Mouse (Mus musculus): ENCODE data around the gene Mpdz. TPM values are rescaled to one million over a fixed set of nuclear protein-coding genes. Genes with fewer than 3 reads are reported as not detected.

The Mpdz gene
- polyA plus RNA-seq, 1 experiment from 2014 or later, result 16.2 TPM

DNA sequence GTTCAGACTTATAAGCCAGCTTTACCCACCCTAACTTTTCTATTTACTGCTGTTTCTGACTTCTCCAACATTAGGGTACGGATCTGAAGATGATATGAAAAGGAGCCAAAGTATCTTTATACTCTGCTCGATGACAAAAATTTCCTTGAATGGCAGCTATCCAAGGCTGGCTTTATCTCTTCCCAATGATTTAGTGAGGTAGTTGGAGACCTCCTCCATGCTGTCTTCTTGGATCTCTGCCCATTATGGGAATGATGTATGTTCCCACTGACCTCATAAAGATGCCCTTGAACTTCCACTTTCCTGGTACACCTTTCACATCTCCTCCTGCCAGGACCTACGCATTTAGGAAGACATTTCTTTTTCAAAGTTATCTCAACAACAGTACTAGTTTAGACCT, 11.2 kb upstream of the Mpdz start:
- H3K27me3 ChIP-seq (ENCODE audit: control insufficient read depth, insufficient read depth, low read length), result no peaks in the 10 kb centered on the region
- no peak overlapping the region for H3K4me2 ChIP-seq (replicated peaks)
- no peak for ATAC-seq (ENCODE audit: low FRiP score)
- no peak for DNase-seq (ENCODE audit: low spot score)
- H3K27ac ChIP-seq, result no peak overlapping the region
- H3K9me3 ChIP-seq (ENCODE audit: control insufficient read depth, low read length), result no peaks in the 10 kb centered on the region
- H3K4me1 ChIP-seq (replicated peaks; ENCODE audit: control insufficient read depth, insufficient read depth, low read length), result no peaks in the 10 kb centered on the region
- 89% methylated on average over 3 of the region's 3 CpGs for WGBS
- no peaks in the 10 kb centered on the region for H3K36me3 ChIP-seq (replicated peaks; ENCODE audit: control insufficient read depth, insufficient read depth)
- no peak overlapping the region for H3K9ac ChIP-seq
- no peak overlapping the region for H3K4me3 ChIP-seq (replicated peaks; ENCODE audit: low read length)

DNA sequence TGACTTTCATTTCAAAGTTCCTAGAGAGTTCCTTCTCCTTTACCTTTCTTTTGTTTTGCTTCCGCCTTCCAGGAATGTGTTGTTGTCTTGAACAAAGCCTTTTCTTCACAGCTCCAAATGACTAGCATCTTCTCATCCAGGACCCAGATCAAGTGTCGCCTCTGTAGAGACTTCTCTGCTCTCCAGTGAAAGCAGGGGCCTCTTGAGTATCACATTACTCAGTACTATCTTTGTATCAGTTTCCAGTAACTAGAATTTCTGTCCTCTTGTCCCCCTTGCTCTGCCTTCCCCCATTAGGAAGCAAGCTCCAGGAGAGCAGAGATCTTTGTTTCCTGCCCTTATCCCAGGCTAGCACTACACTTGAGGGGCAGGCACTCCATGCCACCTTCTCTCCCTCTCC, 9.6 kb upstream of the Mpdz start:
- no peaks in the 10 kb centered on the region for H3K27me3 ChIP-seq (ENCODE audit: control insufficient read depth, insufficient read depth, low read length)
- 47% methylated on average over 2 of the region's 2 CpGs for WGBS
- no peak overlapping the region for H3K9ac ChIP-seq
- H3K4me2 ChIP-seq (replicated peaks), result no peak overlapping the region
- H3K27ac ChIP-seq, result no peak overlapping the region
- H3K4me1 ChIP-seq (replicated peaks; ENCODE audit: control insufficient read depth, insufficient read depth, low read length), result no peaks in the 10 kb centered on the region
- no peak for ATAC-seq (ENCODE audit: low FRiP score)
- H3K4me3 ChIP-seq (replicated peaks; ENCODE audit: low read length), result no peak overlapping the region
- H3K9me3 ChIP-seq (ENCODE audit: control insufficient read depth, low read length), result no peaks in the 10 kb centered on the region
- no peaks in the 10 kb centered on the region for H3K36me3 ChIP-seq (replicated peaks; ENCODE audit: control insufficient read depth, insufficient read depth)
- DNase-seq (ENCODE audit: low spot score), result no peak

DNA sequence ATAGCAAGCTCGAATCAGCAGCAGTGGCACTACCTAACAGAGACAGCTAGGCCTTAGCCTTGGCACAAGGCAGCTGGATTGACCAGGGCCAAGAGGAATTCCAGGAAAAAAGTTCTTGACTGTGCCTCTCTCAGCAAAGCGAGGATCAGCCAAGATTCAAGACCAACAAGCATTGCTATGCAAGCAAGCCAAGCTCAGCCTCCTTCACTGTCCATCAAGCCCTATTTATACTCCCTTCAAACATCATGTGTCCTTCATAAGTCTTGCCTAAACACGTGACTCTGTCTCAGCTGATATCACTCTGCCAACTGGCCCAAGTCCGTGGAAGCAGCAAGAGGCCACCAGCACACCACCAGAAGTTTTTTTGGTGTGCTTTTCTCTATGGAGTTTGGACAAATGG, 6.8 kb upstream of the Mpdz start:
- Histone ChIP-seq H3K9me3 (ENCODE audit: control insufficient read depth, low read length) (no peaks in the 10 kb centered on the region), H3K36me3 (replicated peaks; ENCODE audit: control insufficient read depth, insufficient read depth) (no peaks in the 10 kb centered on the region), H3K9ac (no peak overlapping the region), H3K27me3 (ENCODE audit: control insufficient read depth, insufficient read depth, low read length) (no peaks in the 10 kb centered on the region), H3K4me1 (replicated peaks; ENCODE audit: control insufficient read depth, insufficient read depth, low read length) (no peaks in the 10 kb centered on the region), H3K4me2 (replicated peaks) (no peak overlapping the region), H3K27ac (no peak overlapping the region), H3K4me3 (replicated peaks; ENCODE audit: low read length) (no peak overlapping the region)
- 94% methylated on average over 4 of the region's 4 CpGs for WGBS
- DNase-seq (ENCODE audit: low spot score) (no peak), ATAC-seq (ENCODE audit: low FRiP score) (no peak)

DNA sequence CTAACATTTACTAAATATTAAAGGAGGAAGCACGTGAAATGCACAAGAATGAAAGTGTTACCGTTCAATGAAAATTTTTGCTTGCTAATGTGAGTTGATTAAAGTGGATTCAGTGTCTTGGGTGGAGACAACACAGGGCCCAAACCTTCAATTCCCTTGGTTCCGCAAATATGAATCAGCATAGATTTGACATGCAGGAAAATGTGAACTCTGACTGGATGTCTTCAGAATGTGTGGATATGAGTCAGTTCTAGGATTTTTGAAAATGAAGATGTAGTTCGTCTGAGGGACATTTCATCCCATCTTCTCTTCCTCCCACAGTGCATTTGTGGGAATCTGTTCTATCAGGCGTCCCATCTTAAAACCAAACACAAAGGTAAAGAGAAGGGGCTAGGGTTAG, 951 bp upstream of the Mpdz start:
- WGBS, result 87% methylated on average over 5 of the region's 5 CpGs
- H3K27ac ChIP-seq, result no peak overlapping the region
- peak overlapping the region; percentile 84; the same call in 1 of the 2 replicates for H3K4me2 ChIP-seq (replicated peaks)
- peaks cover 5% of the 10 kb centered on the region for H3K4me1 ChIP-seq (replicated peaks; ENCODE audit: control insufficient read depth, insufficient read depth, low read length)
- no peaks in the 10 kb centered on the region for H3K9me3 ChIP-seq (ENCODE audit: control insufficient read depth, low read length)
- no peaks in the 10 kb centered on the region for H3K36me3 ChIP-seq (replicated peaks; ENCODE audit: control insufficient read depth, insufficient read depth)
- ATAC-seq (ENCODE audit: low FRiP score) (no peak), DNase-seq (ENCODE audit: low spot score) (no peak)
- H3K27me3 ChIP-seq (ENCODE audit: control insufficient read depth, insufficient read depth, low read length), result 0 out of 2 replicates have a peak, but pooled peaks cover 3% of the 10 kb centered on the region
- H3K4me3 ChIP-seq (replicated peaks; ENCODE audit: low read length), result no peak overlapping the region
- no peak overlapping the region for H3K9ac ChIP-seq

DNA sequence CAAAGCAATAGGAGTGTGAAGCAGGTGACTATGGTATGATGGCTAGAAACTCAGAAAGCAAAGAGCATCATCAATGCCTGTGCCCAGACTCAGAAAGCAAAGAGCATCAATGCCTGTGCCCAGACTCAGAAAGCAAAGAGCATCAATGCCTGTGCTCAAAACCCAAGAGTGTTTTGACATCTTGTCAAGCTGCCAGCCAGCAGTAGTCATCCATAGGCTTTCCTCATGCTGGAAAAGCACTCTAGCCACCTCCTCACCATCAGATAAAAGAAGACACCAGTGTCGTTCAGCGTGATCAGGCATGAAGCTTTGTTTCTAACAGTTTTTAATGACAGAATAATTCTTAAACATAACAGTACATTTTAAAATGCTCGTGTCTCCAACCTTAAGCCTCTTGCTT, 8.7 kb downstream of the Mpdz start:
- Histone ChIP-seq H3K9ac (no peak overlapping the region), H3K27me3 (ENCODE audit: control insufficient read depth, insufficient read depth, low read length) (no peaks in the 10 kb centered on the region), H3K36me3 (replicated peaks; ENCODE audit: control insufficient read depth, insufficient read depth) (no peaks in the 10 kb centered on the region), H3K4me3 (replicated peaks; ENCODE audit: low read length) (no peak overlapping the region), H3K9me3 (ENCODE audit: control insufficient read depth, low read length) (no peaks in the 10 kb centered on the region), H3K27ac (no peak overlapping the region), H3K4me1 (replicated peaks; ENCODE audit: control insufficient read depth, insufficient read depth, low read length) (no peaks in the 10 kb centered on the region), H3K4me2 (replicated peaks) (no peak overlapping the region)
- 91% methylated on average over 3 of the region's 3 CpGs for WGBS
- ATAC-seq (ENCODE audit: low FRiP score) (no peak), DNase-seq (ENCODE audit: low spot score) (no peak)

DNA sequence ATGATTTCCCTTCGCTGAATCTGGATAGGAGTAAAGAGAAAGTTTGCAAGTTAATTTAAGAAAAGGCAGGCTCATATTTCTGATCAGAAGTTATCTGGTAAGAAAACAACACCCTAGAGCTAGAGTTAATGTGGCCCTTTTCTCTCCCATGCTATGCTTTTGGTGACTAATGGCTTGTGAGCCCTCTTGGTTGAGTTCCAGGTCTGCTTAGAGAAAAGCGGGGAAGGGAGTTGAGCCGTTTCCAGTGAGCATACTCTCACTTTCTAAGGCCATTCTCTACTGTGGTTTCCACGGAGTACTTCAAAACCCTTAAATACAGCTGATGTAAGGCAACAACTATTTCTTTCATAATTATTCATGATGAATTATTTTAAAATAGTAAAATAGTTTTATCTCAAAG, 11.8 kb downstream of the Mpdz start:
- Histone ChIP-seq H3K36me3 (replicated peaks; ENCODE audit: control insufficient read depth, insufficient read depth) (no peaks in the 10 kb centered on the region), H3K27me3 (ENCODE audit: control insufficient read depth, insufficient read depth, low read length) (no peaks in the 10 kb centered on the region), H3K9me3 (ENCODE audit: control insufficient read depth, low read length) (no peaks in the 10 kb centered on the region), H3K9ac (no peak overlapping the region), H3K27ac (no peak overlapping the region), H3K4me2 (replicated peaks) (no peak overlapping the region), H3K4me3 (replicated peaks; ENCODE audit: low read length) (no peak overlapping the region), H3K4me1 (replicated peaks; ENCODE audit: control insufficient read depth, insufficient read depth, low read length) (no peaks in the 10 kb centered on the region)
- WGBS, result 86% methylated on average over 4 of the region's 4 CpGs
- ATAC-seq (ENCODE audit: low FRiP score) (no peak), DNase-seq (ENCODE audit: low spot score) (no peak)

DNA sequence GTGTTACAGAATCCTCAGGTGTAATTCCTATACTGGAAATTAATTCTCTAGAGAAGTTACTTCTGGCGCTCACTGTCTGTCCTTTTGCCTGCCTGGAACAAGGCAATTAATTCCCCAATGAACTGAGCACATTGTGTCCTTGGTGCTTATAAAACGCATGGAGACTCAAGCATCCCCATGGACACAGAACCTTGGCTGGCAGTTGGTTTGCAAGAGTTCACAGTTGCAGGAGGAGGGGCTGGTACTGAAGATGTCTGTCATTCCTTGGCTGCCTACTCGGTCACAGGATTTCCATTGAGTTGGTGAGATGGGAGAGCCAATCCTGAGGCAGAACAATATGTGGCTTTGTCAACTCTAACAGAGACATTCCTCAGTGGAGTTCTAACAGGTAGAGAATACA, 12.5 kb downstream of the Mpdz start:
- no peaks in the 10 kb centered on the region for H3K4me1 ChIP-seq (replicated peaks; ENCODE audit: control insufficient read depth, insufficient read depth, low read length)
- no peak overlapping the region for H3K9ac ChIP-seq
- DNase-seq (ENCODE audit: low spot score) (no peak), ATAC-seq (ENCODE audit: low FRiP score) (no peak)
- WGBS, result 65% methylated on average over 3 of the region's 3 CpGs
- no peaks in the 10 kb centered on the region for H3K27me3 ChIP-seq (ENCODE audit: control insufficient read depth, insufficient read depth, low read length)
- no peaks in the 10 kb centered on the region for H3K36me3 ChIP-seq (replicated peaks; ENCODE audit: control insufficient read depth, insufficient read depth)
- no peak overlapping the region for H3K27ac ChIP-seq
- H3K9me3 ChIP-seq (ENCODE audit: control insufficient read depth, low read length), result no peaks in the 10 kb centered on the region
- H3K4me3 ChIP-seq (replicated peaks; ENCODE audit: low read length), result no peak overlapping the region
- no peak overlapping the region for H3K4me2 ChIP-seq (replicated peaks)

DNA sequence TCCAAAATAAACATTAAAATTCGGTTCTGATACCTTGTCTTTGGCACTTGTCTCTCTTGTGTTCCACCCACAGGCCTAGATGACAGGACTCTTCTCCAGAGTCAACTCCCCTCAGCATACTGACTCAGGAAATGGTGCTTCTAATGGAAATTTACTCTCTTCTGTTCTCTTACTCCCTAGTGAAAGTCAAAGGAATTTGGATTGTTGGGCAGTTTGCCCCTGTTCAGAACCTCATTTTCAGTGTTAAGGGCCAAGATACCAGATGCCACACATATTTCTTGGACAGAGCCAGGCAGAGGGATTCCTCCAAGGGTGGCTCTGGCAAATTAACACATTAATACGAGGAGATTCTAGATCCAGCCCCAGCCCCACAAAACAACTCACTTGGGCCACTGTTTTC, 12.9 kb downstream of the Mpdz start:
- no peaks in the 10 kb centered on the region for H3K27me3 ChIP-seq (ENCODE audit: control insufficient read depth, insufficient read depth, low read length)

DNA sequence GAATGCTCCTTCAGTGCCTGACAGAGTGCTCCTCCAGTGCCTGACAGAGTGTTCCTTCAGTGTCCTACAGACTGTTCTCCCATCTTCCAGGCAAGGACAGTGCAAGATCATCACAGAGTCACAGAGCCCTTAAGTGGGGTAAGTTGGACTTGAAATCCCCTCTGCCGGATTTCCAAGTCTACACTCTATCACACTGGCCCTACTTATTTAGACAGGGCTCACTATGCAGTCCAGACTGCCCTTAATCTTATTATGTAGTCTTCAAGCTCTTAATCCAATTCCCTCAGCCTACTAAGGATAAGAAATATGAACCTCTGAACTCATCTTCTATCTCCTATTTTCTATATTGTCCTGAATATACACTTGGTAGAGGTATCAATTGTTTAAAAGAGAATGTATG, 19.1 kb downstream of the Mpdz start:
- Histone ChIP-seq H3K9ac (no peak overlapping the region), H3K27ac (no peak overlapping the region), H3K4me2 (replicated peaks) (no peak overlapping the region), H3K9me3 (ENCODE audit: control insufficient read depth, low read length) (no peaks in the 10 kb centered on the region), H3K4me1 (replicated peaks; ENCODE audit: control insufficient read depth, insufficient read depth, low read length) (no peaks in the 10 kb centered on the region), H3K36me3 (replicated peaks; ENCODE audit: control insufficient read depth, insufficient read depth) (no peaks in the 10 kb centered on the region), H3K4me3 (replicated peaks; ENCODE audit: low read length) (no peak overlapping the region), H3K27me3 (ENCODE audit: control insufficient read depth, insufficient read depth, low read length) (no peaks in the 10 kb centered on the region)
- 87% methylated on average over 1 of the region's 1 CpGs for WGBS
- DNase-seq (ENCODE audit: low spot score), result no peak
- ATAC-seq (ENCODE audit: low FRiP score), result no peak

More for the DNA sequence above, 12.9 kb downstream of the Mpdz start:
- no peak overlapping the region for H3K27ac ChIP-seq
- H3K9me3 ChIP-seq (ENCODE audit: control insufficient read depth, low read length), result no peaks in the 10 kb centered on the region
- no peaks in the 10 kb centered on the region for H3K36me3 ChIP-seq (replicated peaks; ENCODE audit: control insufficient read depth, insufficient read depth)
- WGBS, result 77% methylated on average over 2 of the region's 2 CpGs
- ATAC-seq (ENCODE audit: low FRiP score) (no peak), DNase-seq (ENCODE audit: low spot score) (no peak)
- H3K4me1 ChIP-seq (replicated peaks; ENCODE audit: control insufficient read depth, insufficient read depth, low read length), result no peaks in the 10 kb centered on the region
- H3K4me3 ChIP-seq (replicated peaks; ENCODE audit: low read length), result no peak overlapping the region
- H3K9ac ChIP-seq, result no peak overlapping the region
- no peak overlapping the region for H3K4me2 ChIP-seq (replicated peaks)

DNA sequence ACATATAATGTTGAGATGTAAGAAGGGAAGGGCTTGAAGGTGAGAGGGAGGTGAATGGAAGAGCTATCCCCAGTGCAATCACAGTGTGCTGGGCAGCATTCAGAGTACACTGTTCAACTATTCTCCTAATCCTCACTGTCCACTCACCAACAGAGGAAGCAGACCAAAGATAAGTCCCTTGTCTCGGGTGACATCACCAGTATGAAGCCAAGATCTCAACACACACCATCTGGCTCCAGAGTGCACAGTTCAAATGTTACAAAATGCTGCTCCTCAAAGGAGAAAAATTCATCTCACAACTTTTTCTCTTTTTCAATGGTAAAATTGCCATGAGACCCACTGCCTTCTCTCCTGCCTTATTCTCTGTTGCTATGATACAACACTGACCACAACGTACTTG, 21.0 kb downstream of the Mpdz start:
- no peak overlapping the region for H3K9ac ChIP-seq
- no peak overlapping the region for H3K4me2 ChIP-seq (replicated peaks)
- no peaks in the 10 kb centered on the region for H3K27me3 ChIP-seq (ENCODE audit: control insufficient read depth, insufficient read depth, low read length)
- no peak for ATAC-seq (ENCODE audit: low FRiP score)
- WGBS, result 75% methylated on average over 2 of the region's 2 CpGs
- no peak overlapping the region for H3K4me3 ChIP-seq (replicated peaks; ENCODE audit: low read length)
- DNase-seq (ENCODE audit: low spot score), result no peak
- H3K4me1 ChIP-seq (replicated peaks; ENCODE audit: control insufficient read depth, insufficient read depth, low read length), result no peaks in the 10 kb centered on the region
- no peaks in the 10 kb centered on the region for H3K9me3 ChIP-seq (ENCODE audit: control insufficient read depth, low read length)
- H3K36me3 ChIP-seq (replicated peaks; ENCODE audit: control insufficient read depth, insufficient read depth), result no peaks in the 10 kb centered on the region
- no peak overlapping the region for H3K27ac ChIP-seq
